Comparison of ENCODE assay signal across 19 mouse cellular contexts in genomic region chr10:71194713-71195112, GRCm38 (mm10). TPM values are rescaled to one million over a fixed set of nuclear protein-coding genes. Genes with fewer than 3 reads are reported as not detected.
DNase-seq lines count a peak whose midpoint lies in the region; ATAC-seq lines count a peak whose summit lies in the region.
"Had no signal": no experiment of that assay in that cellular context is flagged by ENCODE, and none has a peak within 500 bp of the region (broad histone marks: within the 10 kb centered on the region; RNA-seq: fewer than 3 reads in every experiment).

No protein-coding gene starts in this region.

- no peak overlapping the region for H3K4me3 ChIP-seq in kidney, embryonic 15.5 days (replicated peaks)
- H3K4me3 ChIP-seq: embryonic facial prominence, embryonic 12.5 days; hindbrain, embryonic 15.5 days; intestine, embryonic 15.5 days had no signal

- 81% methylated on average over 7 of the region's 7 CpGs for WGBS in kidney, embryonic 15.5 days

- H3K36me3 ChIP-seq in kidney, embryonic 15.5 days: no peaks in the 10 kb centered on the region
- H3K36me3 ChIP-seq: embryonic facial prominence, embryonic 12.5 days; G1E; hindbrain, embryonic 15.5 days; intestine, embryonic 15.5 days had no signal

- no peak overlapping the region for H3K4me2 ChIP-seq in kidney, embryonic 15.5 days
- H3K4me2 ChIP-seq: hindbrain, embryonic 15.5 days; intestine, embryonic 15.5 days had no signal

- no peak overlapping the region for H3K27ac ChIP-seq in kidney, embryonic 15.5 days
- H3K27ac ChIP-seq: embryonic facial prominence, embryonic 12.5 days; hindbrain, embryonic 15.5 days; intestine, embryonic 15.5 days had no signal

- H3K4me1 ChIP-seq in kidney, embryonic 15.5 days: peaks cover 34% of the 10 kb centered on the region
- H3K4me1 ChIP-seq: embryonic facial prominence, embryonic 12.5 days; intestine, embryonic 15.5 days had no signal

- no peak for ATAC-seq in kidney, embryonic 15.5 days (replicated peaks; ENCODE audit: low FRiP score)
- ATAC-seq in megakaryocyte progenitor cell, adult 5-6 weeks (replicated peaks; ENCODE audit: poor library complexity): no peak
- ATAC-seq: activated CD4-positive, CD25-positive, alpha-beta regulatory T cell, adult 4 months; forebrain, embryonic 16.5 days had no signal

- intact Hi-C loops in heart, postnatal 36 days (cut with DNase I): no loop called here

- no peaks in the 10 kb centered on the region for H3K9me3 ChIP-seq in kidney, embryonic 15.5 days (replicated peaks)
- H3K9me3 ChIP-seq: embryonic facial prominence, embryonic 12.5 days; hindbrain, embryonic 15.5 days; intestine, embryonic 15.5 days had no signal

- H3K9ac ChIP-seq in kidney, embryonic 15.5 days: no peak overlapping the region
- H3K9ac ChIP-seq: embryonic facial prominence, embryonic 12.5 days; hindbrain, embryonic 15.5 days; intestine, embryonic 15.5 days had no signal

- peak; percentile 95 for DNase-seq in heart, adult 11 months
- DNase-seq in heart, postnatal 36 days: no peak
- DNase-seq in kidney, postnatal 14 days: peak; percentile 51
- DNase-seq in ovary, postnatal 14 days (ENCODE audit: low spot score): peak; percentile 8
- no peak for DNase-seq in ovary, postnatal 10 days (ENCODE audit: low spot score)
- no peak for DNase-seq in urinary bladder, adult 2 months (ENCODE audit: low spot score)
- DNase-seq: adrenal gland, postnatal 10 days; cerebellum, adult 9-10 months; gastrocnemius, postnatal 25 days; liver; thymus, postnatal 36 days had no signal

- H3K27me3 ChIP-seq in kidney, embryonic 15.5 days: no peaks in the 10 kb centered on the region
- H3K27me3 ChIP-seq: embryonic facial prominence, embryonic 12.5 days; hindbrain, embryonic 15.5 days; intestine, embryonic 15.5 days had no signal

RNA-seq across cellular contexts. Expression of gene Bicc1, which starts 35.2 kb away (rescaled TPM):
- total RNA-seq in heart, postnatal 36 days (2021): 10 to 100 TPM; 16.4 to 22.2 TPM
- polyA plus RNA-seq in kidney, embryonic 15.5 days (2015; fragmentation: Nextera tagmentation; extraction: Ambion mirVana): 39.4 and 40.3 TPM in 2 replicates
- not detected in 2 replicates for total RNA-seq in megakaryocyte progenitor cell, adult 5-6 weeks (2015)
- not detected in 2 replicates for total RNA-seq in megakaryocyte progenitor cell, adult 5-6 weeks (2017)
- 28.5 and 41.3 TPM in 2 replicates for polyA plus RNA-seq in urinary bladder, adult 2 months (2012; rRNA removed)
- polyA plus RNA-seq: G1E had no signal

RNA-seq across cellular contexts. Expression of gene Tfam, which starts 43.4 kb away (rescaled TPM):
- 10 to 100 TPM; 59.6 to 70.2 TPM for total RNA-seq in heart, postnatal 36 days (2021)
- polyA plus RNA-seq in kidney, embryonic 15.5 days (2015; fragmentation: Nextera tagmentation; extraction: Ambion mirVana): 82.9 and 87.4 TPM in 2 replicates
- total RNA-seq in megakaryocyte progenitor cell, adult 5-6 weeks (2015): 63.2 and 67.9 TPM in 2 replicates
- total RNA-seq in megakaryocyte progenitor cell, adult 5-6 weeks (2017): 100 and 136 TPM in 2 replicates
- 25.8 and 28.5 TPM in 2 replicates for polyA plus RNA-seq in urinary bladder, adult 2 months (2012; rRNA removed)

Comparison
In these comparisons a context has a peak if more than half of its experiments do, and no peak if none do; other contexts are left out.
1. DNase-seq: peak in heart, adult 11 months (single experiment), kidney, postnatal 14 days (single experiment) and ovary, postnatal 14 days (single experiment); none in heart, postnatal 36 days (0 of 2), ovary, postnatal 10 days (single experiment) and urinary bladder, adult 2 months (single experiment).
2. RNA of gene Bicc1, which starts 35.2 kb away (total RNA-seq): 16.4 to 22.2 TPM in heart, postnatal 36 days; not detected in megakaryocyte progenitor cell, adult 5-6 weeks; every median in the first group is over 10 times any median in the second.